Mouse (Mus musculus) lung, embryonic 14.5 days (tissue): ENCODE results near the gene Smim24. TPM values are rescaled to one million over a fixed set of nuclear protein-coding genes. Genes with fewer than 3 reads are reported as not detected.

Source experiments
- ATAC-seq: fragments of 200-750 bp; cut with Nextera tagmentation; 2 replicates; pipeline ENCODE4 v1.8.0; 2017; ENCODE audit warnings: mild to moderate bottlenecking, moderate TSS enrichment, moderate library complexity; ENCODE audit not compliant: insufficient read depth
- DNase-seq: peaks from one replicate; pipeline ENCODE4 v3.0.0-alpha.2; 2015
- H3K27ac ChIP-seq: fragments of 300-500 bp; sonication (generic); 2 replicates; pipeline ENCODE4 v1.5.1; 2014; ENCODE audit warnings: low read depth, mild to moderate bottlenecking, moderate library complexity
- H3K27me3 ChIP-seq: fragments of 300-500 bp; sonication (generic); 2 replicates; pipeline ENCODE4 v1.6.1; 2014; ENCODE audit warnings: low read length, control low read depth; ENCODE audit not compliant: insufficient read depth
- H3K36me3 ChIP-seq: fragments of 300-500 bp; sonication (generic); 2 replicates; pipeline ENCODE4 v1.6.1; 2014; ENCODE audit warnings: control low read depth; ENCODE audit not compliant: insufficient read depth
- H3K4me1 ChIP-seq: fragments of 300-500 bp; sonication (generic); 2 replicates; pipeline ENCODE4 v1.6.1; 2014; ENCODE audit warnings: antibody characterized with exemption, control low read depth; ENCODE audit not compliant: insufficient read depth
- H3K4me2 ChIP-seq: fragments of 300-500 bp; sonication (generic); 2 replicates; pipeline ENCODE4 v1.6.1; 2014; ENCODE audit warnings: mild to moderate bottlenecking
- H3K4me3 ChIP-seq: fragments of 300-500 bp; sonication (generic); 2 replicates; pipeline ENCODE4 v1.5.1; 2014; ENCODE audit warnings: low read depth, low read length
- H3K9ac ChIP-seq: fragments of 300-500 bp; sonication (generic); 2 replicates; pipeline ENCODE4 v1.6.1; 2014
- H3K9me3 ChIP-seq: fragments of 300-500 bp; sonication (generic); 2 replicates; pipeline ENCODE4 v1.6.1; 2016; ENCODE audit warnings: low read depth, low read length, control low read depth
- CTCF ChIP-seq: IDR thresholded peaks from 2 replicates; pipeline ENCODE4 v1.5.1; 2016; ENCODE audit warnings: antibody characterized with exemption, low read depth
- WGBS: fragments of 180-500 bp; shearing (Covaris S2); extraction: QIAGEN DNeasy Blood & Tissue Kit; methylation state at CpG from one replicate; pipeline ENCODE4 v1.1.7; 2014; 5-methylcytosine and 5-hydroxymethylcytosine counted together
- polyA plus RNA-seq: library from polyadenylated mRNA; unstranded; fragments of >200 nt; fragmentation: Nextera tagmentation; extraction: Ambion mirVana; gene quantifications from 2 replicates; pipeline ENCODE4 v1.2.1, GENCODE M21; 2014

The Smim24 gene
- polyA plus RNA-seq, 1 experiment from 2014 or later = 3.3 TPM

GRCm38 (mm10) chr10:81413310-81414261, 20.7 kb downstream of the Smim24 start:
- Histone ChIP-seq H3K4me1 (peaks cover 51% of the 10 kb centered on the region), H3K4me3 (peak overlapping the region; percentile 15; the same call in 1 of the 2 replicates), H3K27me3 (no peaks in the 10 kb centered on the region), H3K27ac (peak overlapping the region; percentile 92), H3K9me3 (no peaks in the 10 kb centered on the region), H3K4me2 (peak overlapping the region; percentile 48), H3K9ac (peak overlapping the region; percentile 42), H3K36me3 (peaks cover 20% of the 10 kb centered on the region)
- 26% methylated on average over 26 of the region's 26 CpGs for WGBS
- peak; percentile 20 for TF ChIP-seq CTCF
- ATAC-seq (peak; percentile 4; the same call in 1 of the 2 replicates), DNase-seq (peak; percentile 89)

GRCm38 (mm10) chr10:81414682-81415081, 21.8 kb downstream of the Smim24 start:
- TF ChIP-seq CTCF = no peak
- ATAC-seq (no peak), DNase-seq (no peak)
- peaks cover 54% of the 10 kb centered on the region for H3K4me1 ChIP-seq
- H3K36me3 ChIP-seq = peaks cover 21% of the 10 kb centered on the region; the same call in 1 of the 2 replicates
- H3K27ac ChIP-seq = peak overlapping the region; percentile 92
- no peaks in the 10 kb centered on the region for H3K9me3 ChIP-seq
- no peaks in the 10 kb centered on the region for H3K27me3 ChIP-seq
- no peak overlapping the region for H3K9ac ChIP-seq
- H3K4me2 ChIP-seq = peak overlapping the region; percentile 48
- H3K4me3 ChIP-seq = no peak overlapping the region

- Histone ChIP-seq H3K4me2 (no peak overlapping the region), H3K4me1 (peaks cover 54% of the 10 kb centered on the region), H3K36me3 (peaks cover 25% of the 10 kb centered on the region), H3K27me3 (no peaks in the 10 kb centered on the region), H3K9ac (no peak overlapping the region), H3K4me3 (no peak overlapping the region), H3K27ac (no peak overlapping the region), H3K9me3 (no peaks in the 10 kb centered on the region)
- TF ChIP-seq CTCF = no peak
- DNase-seq (no peak), ATAC-seq (no peak)
- 75% methylated on average over 5 of the region's 5 CpGs for WGBS
Observed at GRCm38 (mm10) chr10:81415146-81415545, 22.3 kb downstream of the Smim24 start.

- Histone ChIP-seq H3K27ac (no peak overlapping the region), H3K36me3 (peaks cover 31% of the 10 kb centered on the region), H3K9me3 (no peaks in the 10 kb centered on the region), H3K9ac (no peak overlapping the region), H3K27me3 (no peaks in the 10 kb centered on the region), H3K4me1 (peaks cover 54% of the 10 kb centered on the region), H3K4me2 (no peak overlapping the region), H3K4me3 (no peak overlapping the region)
- ATAC-seq (no peak), DNase-seq (no peak)
- no peak for TF ChIP-seq CTCF
- WGBS = 57% methylated on average over 17 of the region's 17 CpGs
Observed at GRCm38 (mm10) chr10:81415549-81416310, 22.9 kb downstream of the Smim24 start.

- H3K4me1 ChIP-seq = peaks cover 50% of the 10 kb centered on the region
- 1% methylated on average over 22 of the region's 26 CpGs for WGBS
- ATAC-seq = peak; percentile 68
- peak overlapping the region; percentile 78 for H3K27ac ChIP-seq
- H3K36me3 ChIP-seq = peaks cover 35% of the 10 kb centered on the region
- H3K4me2 ChIP-seq = peak overlapping the region; percentile 64
- no peaks in the 10 kb centered on the region for H3K9me3 ChIP-seq
- H3K4me3 ChIP-seq = peak overlapping the region; percentile 22
- H3K9ac ChIP-seq = peak overlapping the region; percentile 53
- TF ChIP-seq CTCF = peak; percentile 78
- no peaks in the 10 kb centered on the region for H3K27me3 ChIP-seq
- peak; percentile 88 for DNase-seq
Observed at GRCm38 (mm10) chr10:81416581-81417226, 23.9 kb downstream of the Smim24 start.

- Histone ChIP-seq H3K4me3 (peak overlapping the region; percentile 22), H3K9me3 (no peaks in the 10 kb centered on the region), H3K4me1 (peaks cover 41% of the 10 kb centered on the region), H3K4me2 (peak overlapping the region; percentile 64), H3K27me3 (no peaks in the 10 kb centered on the region), H3K9ac (peak overlapping the region; percentile 53), H3K36me3 (peaks cover 33% of the 10 kb centered on the region), H3K27ac (peak overlapping the region; percentile 78)
- ATAC-seq = no peak
- WGBS = 42% methylated on average over 12 of the region's 12 CpGs
- TF ChIP-seq CTCF = no peak
- DNase-seq = no peak
Observed at GRCm38 (mm10) chr10:81417227-81418215, 24.7 kb downstream of the Smim24 start.
